ENCODE assay signal across 8 mouse cellular contexts in the genomic region with DNA sequence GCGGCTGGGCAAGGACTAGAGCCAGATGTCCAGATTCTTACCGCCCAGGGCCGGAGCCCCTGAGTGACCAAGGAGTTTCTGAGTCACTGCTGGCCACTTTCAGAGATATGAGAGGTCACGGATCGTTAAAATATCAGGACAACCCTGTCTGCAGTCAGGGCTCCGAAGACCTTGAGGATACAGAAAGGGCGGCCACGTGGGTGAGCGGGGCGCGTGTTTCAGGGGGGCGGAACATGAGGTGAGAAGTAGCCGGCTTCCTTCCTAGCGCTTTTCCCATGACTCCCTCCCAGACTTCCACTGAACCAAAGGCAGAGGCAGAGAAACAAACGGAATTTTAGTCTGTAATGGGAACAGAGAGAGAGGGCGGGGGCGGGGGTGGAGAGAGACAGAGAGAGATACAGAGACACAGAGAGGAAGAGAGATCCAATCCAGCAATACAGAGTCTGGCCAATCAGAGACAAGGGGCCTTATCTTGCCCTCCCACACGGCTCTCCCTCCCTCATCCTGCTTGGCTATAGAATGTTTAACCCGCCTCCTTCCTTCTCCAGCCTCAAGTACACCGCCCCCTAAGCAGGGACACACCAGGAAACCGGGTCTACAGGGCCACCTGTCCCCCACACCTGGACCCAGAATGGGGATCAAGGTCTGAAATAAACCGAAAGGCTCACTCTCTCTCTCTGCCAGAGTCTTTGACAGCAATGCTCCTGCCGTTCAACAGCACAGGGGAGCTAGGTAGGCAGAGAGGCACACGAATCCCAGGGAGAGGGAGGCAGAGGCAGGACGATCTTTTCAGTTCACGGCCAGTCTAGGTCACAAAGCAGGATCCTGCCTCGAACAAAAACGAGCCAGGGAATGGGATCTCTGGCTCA. TPM values are rescaled to one million over a fixed set of nuclear protein-coding genes. Genes with fewer than 3 reads are reported as not detected.
A peak's percentile ranks its signal among the peaks of the same experiment; 100 is the strongest.
DNase-seq lines count a peak whose midpoint lies in the region; ATAC-seq and TF ChIP-seq lines count a peak whose summit lies in the region.

No protein-coding gene starts in this region.

- no peak for TF ChIP-seq POLR2A in testis, adult 2 months (IDR thresholded peaks at IDR 0.05; ENCODE audit: control insufficient read depth, low read depth, low read length)

- no peaks in the 10 kb centered on the region for H3K36me3 ChIP-seq in testis, adult 2 months (ENCODE audit: control insufficient read depth, insufficient read depth, low read length)
- peaks cover 41% of the 10 kb centered on the region for H3K36me3 ChIP-seq in limb, embryonic 10.5 days

- whole genome bisulfite sequencing in limb, embryonic 10.5 days, result 81% methylated on average over 28 of the region's 28 CpGs

- H3K27me3 ChIP-seq in testis, adult 2 months (ENCODE audit: control insufficient read depth, insufficient read depth, low read length), result no peaks in the 10 kb centered on the region
- H3K27me3 ChIP-seq in limb, embryonic 10.5 days (ENCODE audit: low read depth, poor library complexity, severe bottlenecking), result no peaks in the 10 kb centered on the region

- H3K9me3 ChIP-seq in limb, embryonic 10.5 days (replicated peaks), result no peaks in the 10 kb centered on the region; the same call in 1 of the 2 replicates

- H3K4me1 ChIP-seq in testis, adult 2 months (ENCODE audit: control insufficient read depth, insufficient read depth, low read length), result peaks cover 33% of the 10 kb centered on the region
- H3K4me1 ChIP-seq in limb, embryonic 10.5 days, result peaks cover 42% of the 10 kb centered on the region

- peak; percentile 9 to 13; a peak in 1 of 4 replicates for ATAC-seq in hematopoietic stem cell, adult 5-6 weeks (replicated peaks in 1 of 2; ENCODE audit: insufficient read depth in 1 of 2, low FRiP score in 2 of 2, low TSS enrichment in 1 of 2, low read depth in 1 of 2, poor library complexity in 2 of 2, severe bottlenecking in 2 of 2)

- H3K27ac ChIP-seq in testis, adult 2 months (ENCODE audit: control insufficient read depth, insufficient read depth, low read depth, low read length), result peak overlapping the region; percentile 68
- no peak overlapping the region for H3K27ac ChIP-seq in limb, embryonic 10.5 days

- TF ChIP-seq CTCF in testis, adult 2 months (IDR thresholded peaks at IDR 0.05; ENCODE audit: control insufficient read depth, insufficient read depth, insufficient replicate concordance, low read depth, low read length), result no peak

- H3K4me3 ChIP-seq in testis, adult 2 months (ENCODE audit: control insufficient read depth, low read depth, low read length), result peak overlapping the region; percentile 50
- no peak overlapping the region for H3K4me3 ChIP-seq in limb, embryonic 10.5 days

- DNase-seq in cerebellum, adult 9-11 months, result peak; percentile 69
- DNase-seq in cerebellum, postnatal 14 days, result no peak
- DNase-seq in ovary, adult 18-20 months (ENCODE audit: low spot score), result peak; percentile 68
- no peak for DNase-seq in ovary, postnatal 10 days (ENCODE audit: low spot score)
- DNase-seq in natural killer cell, adult 2 months (ENCODE audit: low spot score in 2 of 2), result no peak
- DNase-seq in limb, embryonic 10.5 days (ENCODE audit: low spot score), result no peak

RNA-seq across cellular contexts. Expression of gene Camkk2, which starts 4.2 kb away (rescaled TPM):
- 23.7 and 41.6 TPM in 2 replicates for total RNA-seq in hematopoietic stem cell, adult 5-6 weeks (2017)
- 18.9 and 22.3 TPM in 2 replicates for polyA plus RNA-seq in testis, adult 2 months (2012; rRNA removed)
- polyA plus RNA-seq in limb, embryonic 10.5 days (2016; fragmentation: Nextera tagmentation; extraction: Ambion mirVana), result 29.3 and 30.0 TPM in 2 replicates

RNA-seq across cellular contexts. Expression of gene Anapc5, which starts 46.2 kb away (rescaled TPM):
- 311 and 361 TPM in 2 replicates for total RNA-seq in hematopoietic stem cell, adult 5-6 weeks (2017)
- polyA plus RNA-seq in testis, adult 2 months (2012; rRNA removed), result 109 and 115 TPM in 2 replicates
- 489 and 505 TPM in 2 replicates for polyA plus RNA-seq in limb, embryonic 10.5 days (2016; fragmentation: Nextera tagmentation; extraction: Ambion mirVana)

Comparison
In these comparisons a context has a peak if more than half of its experiments do, and no peak if none do; other contexts are left out.
1. DNase-seq: peak in cerebellum, adult 9-11 months (single experiment) and ovary, adult 18-20 months (single experiment); none in cerebellum, postnatal 14 days (0 of 2), ovary, postnatal 10 days (single experiment), natural killer cell, adult 2 months (0 of 2) and limb, embryonic 10.5 days (single experiment).